Mouse (Mus musculus) spleen, postnatal 14 days (tissue): ENCODE results near the gene Smc3.
"Not testable (repeated sequence)": the region's sequence is repeated elsewhere in the genome, so short reads cannot be mapped to it uniquely, and the experiment has no call there.

ENCODE experiments used
- DNase-seq, 2 experiments: peaks; one replicate each; pipeline ENCODE4 v3.0.0; 2021 to 2022; ENCODE audit warnings: low spot score in 2 of 2

The Smc3 gene

DNA sequence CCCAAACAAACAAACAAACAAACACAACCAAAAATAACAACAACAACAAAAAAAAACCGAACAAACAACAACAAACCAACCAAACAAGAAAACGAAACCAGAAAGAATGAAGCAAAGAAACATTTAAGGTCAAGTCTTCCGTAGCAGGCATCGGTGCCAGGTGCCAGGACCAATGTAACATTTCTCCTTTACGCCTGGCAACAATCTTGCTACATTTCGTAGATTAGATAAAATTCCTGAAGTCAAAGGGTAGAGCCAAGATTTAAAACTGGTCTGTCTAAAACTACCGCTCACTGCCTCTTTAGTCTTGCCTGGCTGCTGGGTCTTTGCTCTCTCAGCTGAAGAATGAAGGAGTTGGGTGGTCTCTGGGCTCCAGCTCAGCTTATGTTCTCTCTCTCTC, 24.1 kb upstream of the Smc3 start:
- no peak for DNase-seq

- no peak for DNase-seq
These were observed 23.0 kb upstream of the Smc3 start for GRCm38 (mm10) chr19:53577025-53577800.

DNA sequence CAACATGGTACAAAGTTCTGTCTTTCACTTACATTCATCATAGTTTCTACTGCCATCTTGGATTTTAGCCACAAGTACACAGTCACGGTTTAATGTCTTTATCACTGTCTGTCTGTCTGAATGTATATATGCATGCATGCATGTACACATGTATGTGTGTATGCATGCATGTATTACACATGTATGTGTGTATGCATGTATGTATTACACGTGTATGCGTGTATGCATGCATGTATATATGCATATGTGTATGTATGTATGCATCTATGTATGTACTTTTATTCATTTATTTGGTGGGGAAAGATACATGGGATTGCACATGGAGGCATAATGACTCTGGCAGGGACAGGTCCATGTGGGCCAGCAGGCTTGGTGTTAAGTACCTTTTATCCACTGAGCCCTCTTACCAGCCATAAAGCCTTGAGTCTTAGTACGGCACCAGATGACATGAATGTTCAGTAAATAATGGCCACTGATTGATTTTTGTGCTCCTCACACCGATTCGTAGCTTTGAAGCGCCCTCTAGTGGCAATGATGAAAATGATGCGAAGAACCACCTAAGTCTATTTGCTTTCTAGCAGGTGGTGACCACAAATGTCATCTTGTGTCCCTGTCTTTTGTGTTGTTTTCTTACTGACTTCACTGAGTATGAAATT, 21.5 kb upstream of the Smc3 start:
- peak in 1 of 2 experiments; percentile 61 for DNase-seq

DNA sequence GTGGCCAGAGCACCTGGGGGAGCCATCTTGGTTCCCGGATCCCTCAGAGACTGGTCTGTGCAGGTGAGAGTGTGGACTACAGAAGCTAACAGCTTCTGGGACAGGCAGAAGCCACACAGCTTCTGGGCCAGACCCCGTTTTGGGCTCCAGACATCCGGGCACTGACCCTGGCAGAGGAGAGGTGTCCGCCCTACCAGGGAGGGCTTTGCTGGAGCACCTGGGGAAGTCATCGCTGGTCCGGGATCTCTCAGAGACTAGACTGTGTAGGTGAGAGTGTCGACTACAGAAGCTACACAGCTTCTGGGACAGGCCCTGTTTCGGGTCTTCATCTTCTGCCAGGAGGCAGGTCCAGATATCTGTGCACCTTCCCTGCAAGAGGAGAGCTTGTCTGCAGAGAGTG, 19.9 kb upstream of the Smc3 start:
- not testable (repeated sequence) for DNase-seq

DNA sequence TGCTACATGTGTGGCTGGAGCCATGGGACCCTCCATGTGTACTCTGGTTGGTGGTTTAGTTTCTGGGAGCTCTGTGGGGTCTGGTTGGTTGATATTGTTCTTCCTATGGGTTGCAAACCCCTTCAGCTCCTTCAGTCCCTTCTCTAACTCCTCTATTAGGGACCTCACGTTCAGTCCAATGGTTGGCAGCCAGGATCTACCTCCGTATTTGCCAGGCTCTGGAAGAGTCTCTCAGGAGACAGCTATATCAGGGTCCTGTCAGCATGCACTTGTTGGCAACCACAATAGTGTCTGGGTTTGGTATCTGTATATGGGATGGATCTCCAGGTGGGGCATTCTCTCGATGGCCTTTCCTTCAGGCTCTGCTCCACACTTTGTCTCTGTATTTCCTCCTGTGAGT, 12.5 kb upstream of the Smc3 start:
- DNase-seq: not testable (repeated sequence)

- DNase-seq: not testable (repeated sequence)
These were observed 11.2 kb upstream of the Smc3 start, which contains the start of gene Nutf2-ps1 for GRCm38 (mm10) chr19:53588968-53589367. TSS of gene Nutf2-ps1 (minus strand) at chr19:53589068.

DNA sequence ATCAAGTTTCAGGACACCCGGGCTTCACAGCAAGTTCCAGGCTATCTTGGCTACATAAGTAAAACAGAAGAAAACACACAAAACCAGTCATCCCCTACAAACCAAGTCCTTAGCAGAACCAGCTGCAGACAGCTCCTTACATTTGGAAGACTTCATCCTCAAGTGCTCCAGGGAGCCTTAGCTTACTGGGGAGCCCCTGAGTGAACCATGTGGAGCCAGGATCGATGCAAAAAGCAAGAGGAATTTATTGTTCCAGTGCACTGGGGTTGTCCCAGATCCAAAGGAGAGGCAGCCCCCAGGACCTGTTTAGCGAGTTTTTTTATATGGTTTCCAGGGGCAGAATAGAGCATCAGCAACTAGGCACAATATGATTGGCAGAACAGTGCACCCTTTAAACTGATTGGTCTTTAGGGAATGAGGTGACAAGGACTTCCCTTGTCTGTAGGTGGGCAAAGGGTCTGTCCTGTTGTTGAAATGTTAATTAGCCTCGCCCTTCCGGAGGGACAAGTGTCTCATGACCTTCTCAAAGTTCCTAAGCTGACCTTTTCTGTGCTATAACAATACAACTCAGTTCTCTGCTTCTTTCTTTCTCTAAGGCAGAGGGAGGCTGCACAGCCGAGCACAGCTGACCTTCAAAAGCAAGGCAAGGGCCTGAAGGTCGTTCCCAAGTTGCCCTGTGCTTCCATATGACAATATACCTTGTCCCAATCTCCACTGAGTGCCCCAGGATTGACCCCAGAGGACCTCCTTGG, 3.3 kb upstream of the Smc3 start:
- no peak for DNase-seq

DNA sequence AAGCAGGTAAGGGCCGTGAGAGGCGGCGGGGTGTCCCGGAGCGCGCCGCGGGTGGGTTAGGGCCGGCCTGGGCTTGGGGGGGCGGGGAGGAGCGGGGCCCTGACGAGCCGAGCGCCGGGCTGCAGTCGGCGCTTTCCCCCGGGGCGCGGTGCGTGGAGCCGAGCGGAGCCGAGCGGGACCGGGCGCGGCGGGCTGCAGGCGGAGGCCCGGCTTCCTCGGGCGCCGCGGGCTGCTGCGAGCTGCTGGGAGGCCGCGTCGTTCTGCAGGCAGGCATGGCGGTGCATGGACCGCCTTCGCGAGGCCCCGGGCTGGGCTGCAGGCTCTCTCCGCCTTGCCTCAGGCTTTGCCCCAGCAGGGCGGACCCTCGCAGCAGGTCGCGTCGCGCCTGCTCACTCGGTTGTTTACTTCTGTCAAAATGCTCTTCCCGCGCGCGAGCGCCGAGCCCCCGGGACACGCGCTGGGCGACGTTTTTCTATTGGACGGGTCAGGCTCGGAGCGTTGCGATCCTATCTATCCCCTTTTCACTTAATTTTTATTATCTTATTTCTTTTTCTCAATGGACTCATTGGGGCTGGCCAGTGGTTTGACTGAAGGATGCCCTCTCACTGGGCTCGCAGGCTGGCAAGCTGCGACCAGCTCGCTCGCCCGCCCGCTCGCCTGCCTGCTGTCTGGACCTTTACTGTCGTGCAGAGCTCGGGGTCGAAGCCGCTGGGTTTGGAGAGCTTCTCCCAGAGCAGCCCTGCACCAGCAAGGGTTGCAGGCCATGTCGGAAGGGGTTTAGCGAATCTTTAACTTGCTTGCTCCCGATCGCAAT, 558 bp downstream of the Smc3 start:
- peak; percentile 44 to 52 for DNase-seq

- no peak for DNase-seq
These were observed 1.1 kb downstream of the Smc3 start for GRCm38 (mm10) chr19:53601363-53601655.

- no peak for DNase-seq
These were observed 8.7 kb downstream of the Smc3 start for GRCm38 (mm10) chr19:53608921-53609320.

DNA sequence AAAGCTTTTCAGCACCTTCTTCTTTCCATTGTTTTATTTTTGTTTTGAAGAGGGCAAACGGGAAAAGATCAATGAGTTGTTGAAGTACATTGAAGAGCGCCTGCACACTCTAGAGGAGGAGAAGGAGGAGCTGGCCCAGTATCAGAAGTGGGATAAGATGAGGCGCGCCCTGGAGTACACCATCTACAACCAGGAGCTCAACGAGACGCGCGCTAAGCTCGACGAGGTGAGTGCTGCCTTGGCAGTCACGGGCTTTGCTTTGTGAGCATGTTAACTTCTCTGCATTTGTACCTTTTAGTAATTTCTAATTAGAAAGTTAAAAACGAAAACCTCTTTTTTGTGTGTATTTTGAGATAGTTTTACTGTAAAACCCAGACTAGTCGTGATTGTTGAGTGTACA, 21.5 kb downstream of the Smc3 start:
- no peak for DNase-seq

GRCm38 (mm10) chr19:53638041-53638440, 37.8 kb downstream of the Smc3 start:
- DNase-seq: no peak

- no peak for DNase-seq
These were observed 38.5 kb downstream of the Smc3 start for GRCm38 (mm10) chr19:53638727-53639126.

- DNase-seq: no peak
These were observed 43.9 kb downstream of the Smc3 start for GRCm38 (mm10) chr19:53644020-53644595.

DNA sequence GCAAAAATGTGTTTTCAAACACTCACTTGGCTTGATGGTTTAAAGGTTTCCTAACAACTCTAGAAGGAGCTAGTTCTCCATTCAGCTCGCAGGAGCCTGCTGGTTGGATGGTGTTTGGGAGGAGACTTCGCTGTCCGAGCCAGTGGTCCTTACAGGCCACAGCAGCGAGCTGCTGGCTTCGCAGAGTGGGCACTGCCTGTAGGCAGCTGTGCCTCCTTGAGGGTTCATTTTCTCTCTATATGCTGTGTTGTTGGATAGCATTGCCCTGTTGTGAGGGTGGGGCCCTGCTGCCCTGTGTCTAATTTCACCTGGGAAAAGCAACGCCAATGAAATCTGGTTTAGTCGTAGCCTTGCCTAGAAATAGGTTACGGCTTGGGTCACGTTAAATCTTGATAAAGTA, 47.1 kb downstream of the Smc3 start:
- DNase-seq: no peak

DNA sequence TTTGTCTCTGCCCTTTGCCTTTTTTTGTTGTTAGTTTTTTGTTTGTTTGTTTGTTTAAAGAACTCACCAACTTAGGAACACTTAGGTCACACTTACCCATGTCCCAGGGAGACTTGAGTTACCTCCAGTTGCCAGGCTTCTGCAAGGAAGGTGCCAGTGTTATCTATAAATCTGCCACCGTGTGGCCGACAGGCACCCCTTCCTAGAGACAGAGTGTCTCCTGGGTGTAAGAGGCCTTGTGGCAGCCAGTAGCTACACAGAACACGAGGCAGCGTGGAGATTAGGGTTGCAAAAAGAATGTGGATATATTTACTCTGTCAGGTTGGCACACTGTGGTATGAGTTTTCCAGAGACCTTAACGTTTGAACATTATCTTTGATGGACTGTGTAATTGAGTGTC, 47.9 kb downstream of the Smc3 start:
- DNase-seq: no peak

- peak in 1 of 2 experiments; percentile 52 for DNase-seq
These were observed 48.6 kb downstream of the Smc3 start for GRCm38 (mm10) chr19:53648802-53649236.

- DNase-seq: no peak
These were observed 49.2 kb downstream of the Smc3 start for GRCm38 (mm10) chr19:53649361-53649760.

DNA sequence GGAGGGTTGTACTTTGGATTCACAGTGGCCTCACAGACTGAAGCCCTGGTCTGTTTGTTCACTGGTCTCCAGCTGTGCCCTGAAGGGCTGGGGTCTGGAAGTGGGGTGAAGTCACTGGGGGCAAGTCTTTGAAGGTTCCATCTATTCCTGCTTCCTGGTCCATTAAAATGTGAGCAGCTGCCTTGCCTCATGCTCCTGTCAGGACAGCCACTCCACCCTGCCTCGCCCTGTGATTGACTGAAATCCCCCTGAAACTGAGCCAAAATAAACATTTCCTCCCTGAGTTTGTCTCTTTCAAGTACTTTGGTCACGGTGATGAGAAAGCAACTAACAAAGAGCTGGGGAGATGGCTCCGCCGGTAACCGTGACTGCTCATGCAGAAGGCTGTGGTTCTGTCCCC, 49.6 kb downstream of the Smc3 start:
- no peak for DNase-seq

DNA sequence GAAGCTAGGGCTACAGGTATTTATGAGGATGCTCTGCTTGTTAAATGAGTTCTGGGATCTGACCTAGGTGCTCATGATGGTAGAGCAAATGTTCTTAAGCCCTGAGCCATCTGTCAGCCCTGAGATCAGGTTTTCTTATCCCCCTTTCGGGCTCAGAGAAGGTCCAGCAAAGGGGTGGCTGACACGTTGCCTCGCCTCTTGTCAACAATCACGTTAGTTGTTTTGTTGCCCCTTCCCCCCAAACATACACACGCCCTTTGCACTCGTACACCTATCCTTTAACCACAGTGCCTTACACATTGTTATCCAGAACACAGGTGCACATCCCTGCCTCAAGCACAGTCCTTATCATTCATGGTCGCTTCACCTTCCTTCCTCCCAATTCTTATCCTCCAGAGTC, 50.7 kb downstream of the Smc3 start:
- no peak for DNase-seq

DNA sequence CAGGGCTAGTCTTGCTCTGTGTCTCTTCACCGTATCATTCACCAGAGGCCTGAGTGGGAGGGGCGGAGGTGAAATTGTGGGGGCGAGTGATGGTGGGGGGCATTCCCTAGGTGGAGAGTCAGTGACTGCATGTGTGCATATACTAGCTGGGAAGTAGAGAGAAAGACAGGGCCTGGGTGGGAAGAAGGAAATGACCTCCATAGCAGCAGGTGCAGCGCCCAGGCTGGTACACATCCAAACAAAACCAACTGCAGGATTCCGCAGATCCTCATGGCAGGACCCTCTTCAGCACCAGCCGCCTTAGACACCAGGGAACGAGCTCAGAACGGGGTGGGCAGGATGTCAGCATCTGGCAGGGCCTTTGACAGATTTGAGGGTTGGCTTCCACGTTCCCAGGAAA, 52.1 kb downstream of the Smc3 start:
- no peak for DNase-seq
